Mouse (Mus musculus) intestine, embryonic 14.5 days (tissue): Measurements from ENCODE around the gene Pmfbp1. TPM values are rescaled to one million over a fixed set of nuclear protein-coding genes. Genes with fewer than 3 reads are reported as not detected.

Source experiments
- ATAC-seq: fragments of 200-750 bp; cut with Nextera tagmentation; replicated peaks from 2 replicates; pipeline ENCODE4 v1.8.0; 2017; ENCODE audit warnings: low read depth, moderate number of reproducible peaks, moderate TSS enrichment, moderate library complexity; ENCODE audit not compliant: low FRiP score, low TSS enrichment
- DNase-seq: peaks from one replicate; pipeline ENCODE4 v3.0.0-alpha.2; 2018; ENCODE audit warnings: low spot score
- H3K27ac ChIP-seq: fragments of 300-500 bp; sonication (generic); 2 replicates; pipeline ENCODE4 v1.5.1; 2014; ENCODE audit warnings: low read depth, mild to moderate bottlenecking, control low read depth
- H3K27me3 ChIP-seq: fragments of 300-500 bp; sonication (generic); replicated peaks from 2 replicates; pipeline ENCODE4 v1.6.1; 2014; ENCODE audit warnings: low read length, control low read depth; ENCODE audit not compliant: control insufficient read depth, insufficient read depth
- H3K36me3 ChIP-seq: fragments of 300-500 bp; sonication (generic); 2 replicates; pipeline ENCODE4 v1.6.1; 2014; ENCODE audit warnings: low read length, control low read depth; ENCODE audit not compliant: control insufficient read depth, insufficient read depth
- H3K4me1 ChIP-seq: fragments of 300-500 bp; sonication (generic); replicated peaks from 2 replicates; pipeline ENCODE4 v1.6.1; 2014; ENCODE audit warnings: low read length, control low read depth, mixed read lengths; ENCODE audit not compliant: control insufficient read depth, insufficient read depth
- H3K4me2 ChIP-seq: fragments of 300-500 bp; sonication (generic); 2 replicates; pipeline ENCODE4 v1.6.1; 2014; ENCODE audit warnings: low read length
- H3K4me3 ChIP-seq: fragments of 300-500 bp; sonication (generic); 2 replicates; pipeline ENCODE4 v1.5.1; 2014; ENCODE audit warnings: low read depth, low read length, control low read depth, mixed read lengths
- H3K9ac ChIP-seq: fragments of 300-500 bp; sonication (generic); 2 replicates; pipeline ENCODE4 v1.6.1; 2014; ENCODE audit warnings: mild to moderate bottlenecking, low read length
- H3K9me3 ChIP-seq: fragments of 300-500 bp; sonication (generic); 2 replicates; pipeline ENCODE4 v1.6.1; 2016; ENCODE audit warnings: low read length, control low read depth; ENCODE audit not compliant: control insufficient read depth
- WGBS: fragments of 180-500 bp; shearing (Covaris S2); extraction: QIAGEN DNeasy Blood & Tissue Kit; methylation state at CpG from one replicate; pipeline ENCODE4 v1.1.7; 2014; 5-methylcytosine and 5-hydroxymethylcytosine counted together
- polyA plus RNA-seq: library from polyadenylated mRNA; unstranded; fragments of >200 nt; fragmentation: Nextera tagmentation; extraction: Ambion mirVana; gene quantifications from 2 replicates; pipeline ENCODE4 v1.2.1, GENCODE M21; 2014

Gene Pmfbp1
- polyA plus RNA-seq, 1 experiment from 2014 or later = not detected

DNA sequence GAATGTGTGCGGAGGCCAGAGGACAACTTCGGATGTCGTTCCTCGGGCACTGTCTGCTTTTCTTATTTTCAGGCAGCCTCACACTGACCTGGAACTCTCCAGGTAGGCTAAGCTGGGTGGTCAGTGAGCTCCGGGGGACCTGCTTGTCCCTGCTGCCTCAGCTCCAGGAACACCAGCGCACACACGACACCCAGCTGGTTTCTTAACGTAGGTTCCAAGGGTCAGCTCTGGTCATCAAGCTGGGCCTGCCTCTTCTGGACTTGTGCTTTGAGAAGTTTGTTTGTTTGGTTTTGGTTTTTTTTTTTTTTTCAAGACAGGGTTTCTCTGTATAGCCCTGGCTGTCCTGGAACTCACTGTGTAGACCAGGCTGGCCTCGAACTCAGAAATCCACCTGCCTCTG is 97.1 kb downstream of the Pmfbp1 start:
- 87% methylated on average over 9 of the region's 9 CpGs for WGBS
- ATAC-seq = no peak

DNA sequence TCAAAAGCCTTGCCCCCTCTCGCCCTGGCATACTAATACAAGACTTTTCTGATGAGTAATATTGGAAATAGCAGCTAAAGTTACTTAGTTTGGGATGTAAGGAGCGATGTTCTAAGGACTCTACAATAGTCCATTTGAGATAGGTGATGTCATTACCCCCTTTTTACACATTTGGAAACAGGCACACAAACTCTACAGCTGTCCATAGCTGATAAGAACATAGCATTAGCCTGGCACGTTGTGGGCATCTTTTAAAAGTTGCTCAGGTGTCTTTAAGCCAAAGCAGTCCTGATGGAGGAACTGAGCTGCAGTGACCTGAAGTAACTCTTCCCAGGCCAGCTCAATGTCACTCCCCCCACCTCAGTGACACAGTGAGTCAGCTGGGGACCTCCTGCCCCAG is 97.5 kb downstream of the Pmfbp1 start:
- no peak overlapping the region for H3K27ac ChIP-seq
- no peaks in the 10 kb centered on the region for H3K27me3 ChIP-seq
- 85% methylated on average over 3 of the region's 3 CpGs for WGBS
- no peaks in the 10 kb centered on the region for H3K4me1 ChIP-seq
- H3K36me3 ChIP-seq = peaks cover 33% of the 10 kb centered on the region
- no peak for ATAC-seq
- H3K4me3 ChIP-seq = no peak overlapping the region
- no peaks in the 10 kb centered on the region for H3K9me3 ChIP-seq
- DNase-seq = no peak
- no peak overlapping the region for H3K4me2 ChIP-seq
- no peak overlapping the region for H3K9ac ChIP-seq

More for the DNA sequence above, 97.1 kb downstream of the Pmfbp1 start:
- H3K4me2 ChIP-seq = no peak overlapping the region
- peaks cover 33% of the 10 kb centered on the region for H3K36me3 ChIP-seq
- no peak overlapping the region for H3K4me3 ChIP-seq
- no peaks in the 10 kb centered on the region for H3K4me1 ChIP-seq
- H3K27ac ChIP-seq = no peak overlapping the region
- H3K9ac ChIP-seq = no peak overlapping the region
- DNase-seq = no peak
- no peaks in the 10 kb centered on the region for H3K9me3 ChIP-seq
- H3K27me3 ChIP-seq = no peaks in the 10 kb centered on the region

- DNase-seq = no peak
- Histone ChIP-seq H3K27me3 (no peaks in the 10 kb centered on the region), H3K4me1 (no peaks in the 10 kb centered on the region), H3K36me3 (peaks cover 36% of the 10 kb centered on the region), H3K4me3 (no peak overlapping the region), H3K27ac (no peak overlapping the region), H3K9ac (no peak overlapping the region), H3K9me3 (no peaks in the 10 kb centered on the region), H3K4me2 (no peak overlapping the region)
- 78% methylated on average over 5 of the region's 5 CpGs for WGBS
- no peak for ATAC-seq
Observed at GRCm38 (mm10) chr8:109592164-109592563, 98.3 kb downstream of the Pmfbp1 start.

Other genes starting within 250 kb of the Pmfbp1 start
- gene Dhx38, start 71.8 kb downstream of the Pmfbp1 start, polyA plus RNA-seq = 22.1 and 23.3 TPM in 2 replicates
- gene Txnl4b, start 71.9 kb downstream of the Pmfbp1 start, polyA plus RNA-seq = 23.6 and 24.3 TPM in 2 replicates
- 0.17 and 0.53 TPM in 2 replicates for gene Hp, start 85.1 kb downstream of the Pmfbp1 start, polyA plus RNA-seq
- 58.8 and 61.1 TPM in 2 replicates for gene Dhodh, start 114.6 kb downstream of the Pmfbp1 start, polyA plus RNA-seq
- gene Pkd1l3, start 120.5 kb downstream of the Pmfbp1 start, polyA plus RNA-seq = 0.13 and 0.37 TPM in 2 replicates
- 140 and 152 TPM in 2 replicates for gene Ist1, start 199.2 kb downstream of the Pmfbp1 start, polyA plus RNA-seq
- gene Zfp821, start 211.5 kb downstream of the Pmfbp1 start, polyA plus RNA-seq = 26.3 and 27.7 TPM in 2 replicates
- 6.1 and 7.1 TPM in 2 replicates for gene Atxn1l, start 243.7 kb downstream of the Pmfbp1 start, polyA plus RNA-seq